Mouse (Mus musculus) liver, adult 2 months (tissue): ENCODE data around the gene Icam5. TPM values are rescaled to one million over a fixed set of nuclear protein-coding genes. Genes with fewer than 3 reads are reported as not detected.

Experiments used
- DNase-seq: peaks from one replicate; pipeline ENCODE4 v3.0.0-alpha.2; 2011; ENCODE audit warnings: low read depth, low spot score; ENCODE audit errors: extremely low read depth
- H3K27ac ChIP-seq: fragments of 200-500 bp; replicated peaks from 2 replicates; pipeline ENCODE4 v1.5.1; 2012; ENCODE audit warnings: low read depth, mild to moderate bottlenecking, control low read depth, inconsistent platforms, low read length; ENCODE audit not compliant: insufficient read depth
- H3K27me3 ChIP-seq: fragments of 200-500 bp; 2 replicates; pipeline ENCODE4 v1.6.1; 2012; ENCODE audit warnings: mild to moderate bottlenecking, moderate library complexity, low read length, inconsistent platforms; ENCODE audit not compliant: control insufficient read depth, insufficient read depth
- H3K36me3 ChIP-seq: fragments of 200-500 bp; 2 replicates; pipeline ENCODE4 v1.6.1; 2012; ENCODE audit warnings: low read length, inconsistent platforms; ENCODE audit not compliant: control insufficient read depth, insufficient read depth
- H3K4me1 ChIP-seq: fragments of 200-500 bp; 2 replicates; pipeline ENCODE4 v1.6.1; 2011; ENCODE audit warnings: low read length; ENCODE audit not compliant: control insufficient read depth, insufficient read depth
- H3K4me3 ChIP-seq: fragments of 200-500 bp; 2 replicates; pipeline ENCODE4 v1.5.1; 2011; ENCODE audit warnings: low read depth, mild to moderate bottlenecking, control low read depth, low read length, moderate library complexity; ENCODE audit not compliant: insufficient read depth
- H3K79me2 ChIP-seq: fragments of 200-500 bp; 2 replicates; pipeline ENCODE4 v1.6.1; 2012; ENCODE audit warnings: inconsistent platforms, mild to moderate bottlenecking, low read length, moderate library complexity; ENCODE audit not compliant: control insufficient read depth, insufficient read depth
- H3K9ac ChIP-seq: fragments of 200-500 bp; 2 replicates; pipeline ENCODE4 v1.6.1; 2012; ENCODE audit warnings: low read depth, mild to moderate bottlenecking, control low read depth, inconsistent platforms, low read length
- CTCF ChIP-seq: fragments of 200-500 bp; IDR thresholded peaks from 2 replicates; pipeline ENCODE4 v1.5.1; 2011; ENCODE audit warnings: low read depth, low read length, control low read depth
- POLR2A ChIP-seq: fragments of 200-500 bp; IDR thresholded peaks from 2 replicates; pipeline ENCODE4 v1.6.1; 2011; ENCODE audit warnings: low read length, control low read depth; ENCODE audit not compliant: insufficient read depth; ENCODE audit errors: extremely low read depth
- WGBS: fragments of 180-500 bp; shearing (Covaris S2); methylation state at CpG from one replicate; pipeline ENCODE4 v1.1.7; 2018; 5-methylcytosine and 5-hydroxymethylcytosine counted together
- polyA plus RNA-seq: library from polyadenylated mRNA; depleted of rRNA; stranded (reverse); fragments of >200 nt; gene quantifications from 2 replicates; pipeline ENCODE4 v1.2.3, GENCODE M21; 2012; rRNA removed
- total RNA-seq: library from RNA; depleted of rRNA; stranded (reverse); fragments of >200 nt; gene quantifications from 2 replicates; pipeline ENCODE4 v1.2.3, GENCODE M21; 2014; rRNA removed

Gene Icam5
- total RNA-seq (0.07 TPM in 1 of 2 replicates, not detected in the other), polyA plus RNA-seq (0.02 and 0.09 TPM in 2 replicates)

GRCm38 (mm10) chr9:21031896-21032351 is at the start of gene Icam5:
Icam5 (plus strand) TSS chr9:21032073.
- Histone ChIP-seq H3K4me3 (peak within 1 kb of the TSS; percentile 60), H3K27me3 (peaks cover 17% of the 10 kb centered on the region), H3K9ac (peak within 1 kb of the TSS; percentile 59), H3K27ac (no peak within 1 kb of the TSS), H3K79me2 (no peaks in the 10 kb centered on the region), H3K36me3 (peaks cover 2% of the 10 kb centered on the region; the same call in 1 of the 2 replicates), H3K4me1 (peaks cover 24% of the 10 kb centered on the region)
- WGBS, result 3% methylated on average over 35 of the region's 35 CpGs
- TF ChIP-seq POLR2A (no peak), CTCF (no peak)
- no peak for DNase-seq

- WGBS, result 82% methylated on average over 3 of the region's 3 CpGs
These were observed 49.7 kb upstream of the Icam5 start for GRCm38 (mm10) chr9:20982171-20982570.

GRCm38 (mm10) chr9:20983169-20983568 is 48.7 kb upstream of the Icam5 start:
- Histone ChIP-seq H3K27me3 (no peaks in the 10 kb centered on the region), H3K36me3 (no peaks in the 10 kb centered on the region), H3K79me2 (no peaks in the 10 kb centered on the region), H3K4me1 (no peaks in the 10 kb centered on the region), H3K9ac (no peak overlapping the region), H3K4me3 (no peak overlapping the region), H3K27ac (no peak overlapping the region)
- TF ChIP-seq CTCF (no peak), POLR2A (no peak)
- WGBS, result 68% methylated on average over 5 of the region's 5 CpGs
- DNase-seq, result no peak

More at GRCm38 (mm10) chr9:20982171-20982570, 49.7 kb upstream of the Icam5 start:
- Histone ChIP-seq H3K4me3 (no peak overlapping the region), H3K36me3 (no peaks in the 10 kb centered on the region), H3K27ac (no peak overlapping the region), H3K79me2 (no peaks in the 10 kb centered on the region), H3K27me3 (no peaks in the 10 kb centered on the region), H3K9ac (no peak overlapping the region), H3K4me1 (peaks cover 3% of the 10 kb centered on the region)
- no peak for TF ChIP-seq POLR2A
- no peak for TF ChIP-seq CTCF
- no peak for DNase-seq

GRCm38 (mm10) chr9:20986952-20987686 is 44.8 kb upstream of the Icam5 start:
- no peak for DNase-seq
- TF ChIP-seq CTCF (no peak), POLR2A (no peak)
- 81% methylated on average over 15 of the region's 15 CpGs for WGBS
- no peaks in the 10 kb centered on the region for H3K36me3 ChIP-seq
- no peaks in the 10 kb centered on the region for H3K4me1 ChIP-seq
- H3K27me3 ChIP-seq, result no peaks in the 10 kb centered on the region
- no peak overlapping the region for H3K27ac ChIP-seq
- no peak overlapping the region for H3K9ac ChIP-seq
- H3K79me2 ChIP-seq, result no peaks in the 10 kb centered on the region
- no peak overlapping the region for H3K4me3 ChIP-seq

- no peak overlapping the region for H3K4me3 ChIP-seq
- no peak for TF ChIP-seq POLR2A
- TF ChIP-seq CTCF, result no peak
- 74% methylated on average over 7 of the region's 7 CpGs for WGBS
- no peaks in the 10 kb centered on the region for H3K36me3 ChIP-seq
- no peak overlapping the region for H3K27ac ChIP-seq
- no peaks in the 10 kb centered on the region for H3K4me1 ChIP-seq
- H3K79me2 ChIP-seq, result no peaks in the 10 kb centered on the region
- no peaks in the 10 kb centered on the region for H3K27me3 ChIP-seq
- no peak overlapping the region for H3K9ac ChIP-seq
- DNase-seq, result no peak
These were observed 43.9 kb upstream of the Icam5 start for GRCm38 (mm10) chr9:20987953-20988352.

GRCm38 (mm10) chr9:20990861-20991260 is 41.0 kb upstream of the Icam5 start:
- Histone ChIP-seq H3K4me3 (no peak overlapping the region), H3K4me1 (no peaks in the 10 kb centered on the region), H3K27ac (no peak overlapping the region), H3K27me3 (no peaks in the 10 kb centered on the region), H3K36me3 (no peaks in the 10 kb centered on the region), H3K79me2 (no peaks in the 10 kb centered on the region), H3K9ac (no peak overlapping the region)
- 14% methylated on average over 10 of the region's 10 CpGs for WGBS
- TF ChIP-seq POLR2A, result no peak
- TF ChIP-seq CTCF, result no peak
- peak; percentile 29 for DNase-seq
